Mouse (Mus musculus): Measurements from ENCODE around the gene Ryr1.

- TF ChIP-seq CTCF (IDR thresholded peaks at IDR 0.05): peak; percentile 84
- TF ChIP-seq EP300 (IDR thresholded peaks at IDR 0.05): 0 out of 2 replicates have a peak, but pooled peaks have one; percentile 20
These were observed 152.4 kb downstream of the Ryr1 start for GRCm38 (mm10) chr7:28972542-28972985.

Measured in lung, postnatal 0 days (tissue).